Mouse (Mus musculus): ENCODE data around the gene Nrip1. TPM values are rescaled to one million over a fixed set of nuclear protein-coding genes. Genes with fewer than 3 reads are reported as not detected.

The Nrip1 gene
- polyA plus RNA-seq, 1 experiment = not detected

GRCm38 (mm10) chr16:76316940-76317822, 56.4 kb downstream of the Nrip1 start:
- WGBS = 93% methylated on average over 22 of the region's 22 CpGs

DNA sequence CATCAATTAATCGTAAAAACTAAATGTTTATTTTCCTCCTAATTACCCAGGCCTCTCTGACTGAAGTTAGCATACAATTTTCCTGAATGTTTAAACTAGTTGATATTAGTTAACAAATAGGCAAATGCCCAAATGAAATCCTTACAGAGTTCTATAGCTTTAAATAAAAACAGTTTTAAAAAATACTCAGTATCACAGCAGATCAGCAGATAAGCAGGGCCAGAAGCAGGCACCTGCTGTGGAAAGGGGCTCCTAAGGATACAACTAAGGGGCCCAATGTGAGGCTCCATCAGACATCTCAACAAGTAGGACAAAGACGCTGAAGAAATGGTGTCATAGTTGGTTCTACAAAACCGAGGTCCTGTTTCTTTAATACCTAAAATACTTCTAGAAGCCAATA, 58.0 kb downstream of the Nrip1 start:
- Histone ChIP-seq H3K27ac (ENCODE audit: insufficient read depth, low read depth, low read length) (no peak overlapping the region), H3K4me3 (ENCODE audit: insufficient read depth, low read depth, low read length) (no peak overlapping the region), H3K4me1 (ENCODE audit: control insufficient read depth, insufficient read depth, low read length) (peaks cover 6% of the 10 kb centered on the region)
- TF ChIP-seq POLR2A (IDR thresholded peaks at IDR 0.05; ENCODE audit: insufficient read depth, low read depth, low read length) (no peak), CTCF (IDR thresholded peaks at IDR 0.05; ENCODE audit: insufficient read depth, low read depth, low read length) (no peak)
- WGBS = 91% methylated on average over 3 of the region's 3 CpGs

More at GRCm38 (mm10) chr16:76316940-76317822, 56.4 kb downstream of the Nrip1 start:
- Histone ChIP-seq H3K4me3 (ENCODE audit: insufficient read depth, low read depth, low read length) (no peak overlapping the region), H3K4me1 (ENCODE audit: control insufficient read depth, insufficient read depth, low read length) (peaks cover 9% of the 10 kb centered on the region), H3K27ac (ENCODE audit: insufficient read depth, low read depth, low read length) (no peak overlapping the region)
- no peak for TF ChIP-seq CTCF (IDR thresholded peaks at IDR 0.05; ENCODE audit: insufficient read depth, low read depth, low read length)
- TF ChIP-seq POLR2A (IDR thresholded peaks at IDR 0.05; ENCODE audit: insufficient read depth, low read depth, low read length) = no peak

DNA sequence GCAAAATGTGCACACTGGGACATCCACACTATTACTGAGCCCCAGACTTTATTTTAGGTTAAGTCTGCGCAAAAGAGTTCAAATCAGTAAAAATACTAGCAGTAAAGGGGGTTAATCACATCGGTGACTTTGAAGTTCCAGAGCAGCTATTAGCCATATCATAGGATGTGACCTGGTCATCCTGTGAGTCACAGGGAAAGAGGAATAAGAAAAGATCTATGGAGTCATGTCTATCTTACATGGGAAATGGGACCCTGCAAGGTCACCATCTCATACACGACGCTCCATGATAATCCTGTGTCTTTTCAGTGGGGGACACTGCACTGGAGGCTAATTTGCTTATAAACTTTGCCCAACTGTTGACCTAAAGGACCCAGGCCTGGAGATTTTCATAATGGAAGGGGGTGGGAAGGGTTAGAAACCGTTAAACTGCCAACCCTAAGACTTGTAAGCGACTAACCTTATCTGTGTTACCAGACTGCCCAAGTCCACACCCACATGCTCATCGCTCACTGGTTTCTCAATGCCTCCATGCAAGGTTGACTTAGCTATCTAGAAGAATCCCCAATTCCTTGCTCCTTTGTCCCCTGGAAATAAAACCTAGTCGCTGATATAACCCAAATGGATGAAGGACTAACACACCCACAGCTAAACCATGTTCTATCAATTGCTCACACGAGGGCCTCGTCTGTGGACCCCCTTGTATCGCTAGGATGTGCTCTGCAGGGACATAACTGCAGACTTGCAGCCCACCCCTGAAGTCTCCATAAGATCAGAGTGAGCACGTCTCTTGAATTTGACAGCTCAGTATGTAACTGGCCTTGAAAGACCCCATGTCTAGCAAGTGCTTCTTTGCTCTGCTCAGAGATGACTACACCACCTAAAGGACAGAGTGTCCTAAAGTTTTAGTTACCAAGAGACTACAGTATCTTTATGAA, 59.3 kb downstream of the Nrip1 start:
- 94% methylated on average over 12 of the region's 12 CpGs for WGBS
- TF ChIP-seq POLR2A (IDR thresholded peaks at IDR 0.05; ENCODE audit: insufficient read depth, low read depth, low read length) = no peak
- TF ChIP-seq CTCF (IDR thresholded peaks at IDR 0.05; ENCODE audit: insufficient read depth, low read depth, low read length) = no peak
- Histone ChIP-seq H3K4me3 (ENCODE audit: insufficient read depth, low read depth, low read length) (no peak overlapping the region), H3K4me1 (ENCODE audit: control insufficient read depth, insufficient read depth, low read length) (peaks cover 3% of the 10 kb centered on the region), H3K27ac (ENCODE audit: insufficient read depth, low read depth, low read length) (no peak overlapping the region)

GRCm38 (mm10) chr16:76312887-76313420, 60.7 kb downstream of the Nrip1 start:
- WGBS = 68% methylated on average over 1 of the region's 1 CpGs
- TF ChIP-seq POLR2A (IDR thresholded peaks at IDR 0.05; ENCODE audit: insufficient read depth, low read depth, low read length) (no peak), CTCF (IDR thresholded peaks at IDR 0.05; ENCODE audit: insufficient read depth, low read depth, low read length) (no peak)

DNA sequence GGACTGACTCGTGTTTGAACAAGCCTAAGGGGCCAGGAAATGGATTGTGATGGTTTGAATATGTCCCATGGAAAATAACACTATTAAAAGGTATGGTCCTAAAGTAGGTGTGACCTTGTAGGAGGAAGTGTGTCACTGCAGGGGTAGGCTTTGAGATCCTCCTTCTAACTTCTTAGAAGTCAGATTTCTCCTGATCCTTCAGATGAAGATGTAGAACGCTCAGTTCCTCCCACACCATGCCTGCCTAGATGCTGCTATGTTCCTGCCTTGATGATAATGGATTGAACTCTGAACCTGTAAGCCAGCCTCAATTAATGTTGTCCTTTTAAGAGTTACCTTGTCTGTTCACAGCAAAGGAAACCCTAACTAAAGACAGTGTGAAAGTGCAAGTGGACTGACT, 62.8 kb downstream of the Nrip1 start:
- WGBS = 84% methylated on average over 2 of the region's 2 CpGs
- Histone ChIP-seq H3K27ac (ENCODE audit: insufficient read depth, low read depth, low read length) (no peak overlapping the region), H3K4me3 (ENCODE audit: insufficient read depth, low read depth, low read length) (no peak overlapping the region), H3K4me1 (ENCODE audit: control insufficient read depth, insufficient read depth, low read length) (no peaks in the 10 kb centered on the region)
- TF ChIP-seq POLR2A (IDR thresholded peaks at IDR 0.05; ENCODE audit: insufficient read depth, low read depth, low read length) = no peak
- TF ChIP-seq CTCF (IDR thresholded peaks at IDR 0.05; ENCODE audit: insufficient read depth, low read depth, low read length) = no peak

More at GRCm38 (mm10) chr16:76312887-76313420, 60.7 kb downstream of the Nrip1 start:
- no peaks in the 10 kb centered on the region for H3K4me1 ChIP-seq (ENCODE audit: control insufficient read depth, insufficient read depth, low read length)
- no peak overlapping the region for H3K4me3 ChIP-seq (ENCODE audit: insufficient read depth, low read depth, low read length)
- H3K27ac ChIP-seq (ENCODE audit: insufficient read depth, low read depth, low read length) = no peak overlapping the region

GRCm38 (mm10) chr16:76310286-76310685, 63.3 kb downstream of the Nrip1 start:
- Histone ChIP-seq H3K4me3 (ENCODE audit: insufficient read depth, low read depth, low read length) (no peak overlapping the region), H3K27ac (ENCODE audit: insufficient read depth, low read depth, low read length) (no peak overlapping the region), H3K4me1 (ENCODE audit: control insufficient read depth, insufficient read depth, low read length) (no peaks in the 10 kb centered on the region)
- TF ChIP-seq CTCF (IDR thresholded peaks at IDR 0.05; ENCODE audit: insufficient read depth, low read depth, low read length) = no peak
- TF ChIP-seq POLR2A (IDR thresholded peaks at IDR 0.05; ENCODE audit: insufficient read depth, low read depth, low read length) = no peak
- WGBS = 79% methylated on average over 8 of the region's 8 CpGs

DNA sequence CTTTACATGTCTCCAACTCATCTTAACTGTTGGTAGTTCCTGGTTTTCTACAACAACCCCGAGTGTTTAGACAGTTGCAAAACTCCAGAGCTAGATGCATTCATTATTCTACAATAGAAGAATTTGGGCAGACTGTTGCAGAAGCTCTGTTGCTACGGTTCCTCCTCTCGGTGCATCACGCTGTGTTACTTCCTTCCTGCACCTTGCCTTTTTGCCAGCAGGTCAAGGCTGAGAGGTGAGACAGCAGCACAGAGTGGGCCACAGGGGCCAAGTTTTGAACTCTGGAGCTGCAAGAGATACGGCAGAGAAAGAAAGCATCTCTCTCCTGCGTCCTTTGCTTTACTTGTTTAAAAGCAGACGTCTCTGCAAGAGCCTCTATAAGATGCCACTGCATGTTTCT, 64.3 kb downstream of the Nrip1 start:
- Histone ChIP-seq H3K27ac (ENCODE audit: insufficient read depth, low read depth, low read length) (no peak overlapping the region), H3K4me3 (ENCODE audit: insufficient read depth, low read depth, low read length) (no peak overlapping the region), H3K4me1 (ENCODE audit: control insufficient read depth, insufficient read depth, low read length) (no peaks in the 10 kb centered on the region)
- no peak for TF ChIP-seq POLR2A (IDR thresholded peaks at IDR 0.05; ENCODE audit: insufficient read depth, low read depth, low read length)
- no peak for TF ChIP-seq CTCF (IDR thresholded peaks at IDR 0.05; ENCODE audit: insufficient read depth, low read depth, low read length)
- WGBS = 68% methylated on average over 7 of the region's 7 CpGs

DNA sequence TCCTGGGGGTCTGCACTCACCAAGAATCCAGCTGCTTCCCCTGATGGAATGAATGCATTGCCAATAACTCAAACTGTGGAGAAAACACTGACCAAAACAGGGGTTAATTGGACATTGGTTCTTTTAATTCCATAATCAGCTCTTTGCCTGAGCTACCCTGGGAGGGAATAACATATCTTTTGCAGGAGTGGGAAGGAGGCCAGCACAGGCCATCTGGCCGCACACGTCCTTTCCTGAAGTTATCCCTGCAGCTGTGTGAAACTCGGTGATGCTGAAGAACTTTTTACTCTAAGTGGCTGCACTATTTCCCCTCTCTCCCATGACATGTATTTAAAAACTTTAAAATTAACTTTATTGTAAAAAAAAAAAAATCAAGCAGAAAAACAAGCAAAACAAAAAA, 66.6 kb downstream of the Nrip1 start:
- 0 out of 2 replicates have a peak, but pooled peaks cover 2% of the 10 kb centered on the region for H3K4me1 ChIP-seq (ENCODE audit: control insufficient read depth, insufficient read depth, low read length)
- H3K4me3 ChIP-seq (ENCODE audit: insufficient read depth, low read depth, low read length) = no peak overlapping the region
- no peak overlapping the region for H3K27ac ChIP-seq (ENCODE audit: insufficient read depth, low read depth, low read length)
- 58% methylated on average over 3 of the region's 3 CpGs for WGBS
- TF ChIP-seq CTCF (IDR thresholded peaks at IDR 0.05; ENCODE audit: insufficient read depth, low read depth, low read length) = no peak
